Mouse (Mus musculus) forebrain, embryonic 16.5 days (tissue): ENCODE results near the gene Smg9. TPM values are rescaled to one million over a fixed set of nuclear protein-coding genes. Genes with fewer than 3 reads are reported as not detected.

Source experiments
- ATAC-seq: fragments of 200-750 bp; cut with Nextera tagmentation; 2 replicates; pipeline ENCODE4 v1.8.0; 2017; ENCODE audit warnings: mild to moderate bottlenecking, moderate library complexity
- H3K27ac ChIP-seq: fragments of 300-500 bp; sonication (generic); 2 replicates; pipeline ENCODE4 v1.5.1; 2014; ENCODE audit warnings: low read length, control low read depth
- H3K27me3 ChIP-seq: fragments of 300-500 bp; sonication (generic); replicated peaks from 2 replicates; pipeline ENCODE4 v1.6.1; 2014; ENCODE audit warnings: low read length; ENCODE audit not compliant: control insufficient read depth, insufficient read depth
- H3K36me3 ChIP-seq: fragments of 300-500 bp; sonication (generic); 2 replicates; pipeline ENCODE4 v1.6.1; 2014; ENCODE audit not compliant: control insufficient read depth, insufficient read depth
- H3K4me1 ChIP-seq: fragments of 300-500 bp; sonication (generic); replicated peaks from 2 replicates; pipeline ENCODE4 v1.6.1; 2014; ENCODE audit warnings: low read length; ENCODE audit not compliant: control insufficient read depth, insufficient read depth
- H3K4me2 ChIP-seq: fragments of 300-500 bp; sonication (generic); 2 replicates; pipeline ENCODE4 v1.6.1; 2014; ENCODE audit warnings: mild to moderate bottlenecking, low read length, control low read depth
- H3K4me3 ChIP-seq: fragments of 300-500 bp; sonication (generic); replicated peaks from 2 replicates; pipeline ENCODE4 v1.5.1; 2014; ENCODE audit warnings: mild to moderate bottlenecking, low read length, control low read depth
- H3K9ac ChIP-seq: fragments of 300-500 bp; sonication (generic); replicated peaks from 2 replicates; pipeline ENCODE4 v1.6.1; 2014; ENCODE audit warnings: low read depth, low read length, control low read depth
- H3K9me3 ChIP-seq: fragments of 300-500 bp; sonication (generic); 2 replicates; pipeline ENCODE4 v1.6.1; 2016; ENCODE audit warnings: low read length; ENCODE audit not compliant: control insufficient read depth
- WGBS: fragments of 180-500 bp; shearing (Covaris S2); extraction: QIAGEN DNeasy Blood & Tissue Kit; methylation state at CpG from one replicate; pipeline ENCODE4 v1.1.7; 2014; 5-methylcytosine and 5-hydroxymethylcytosine counted together
- polyA plus RNA-seq: library from polyadenylated mRNA; unstranded; fragments of >200 nt; fragmentation: Nextera tagmentation; extraction: Ambion mirVana; gene quantifications from 2 replicates; pipeline ENCODE4 v1.2.1, GENCODE M21; 2015

The Smg9 gene
- polyA plus RNA-seq, 1 experiment from 2014 or later = 35.2 TPM

GRCm38 (mm10) chr7:24459440-24459839, 60.0 kb downstream of the Smg9 start:
- Histone ChIP-seq H3K4me2 (no peak overlapping the region), H3K36me3 (no peaks in the 10 kb centered on the region), H3K9ac (no peak overlapping the region), H3K27me3 (peaks cover 2% of the 10 kb centered on the region; the same call in 1 of the 2 replicates), H3K4me3 (no peak overlapping the region), H3K27ac (no peak overlapping the region), H3K4me1 (peaks cover 7% of the 10 kb centered on the region; the same call in 1 of the 2 replicates), H3K9me3 (no peaks in the 10 kb centered on the region)
- no peak for ATAC-seq
- WGBS = 89% methylated on average over 5 of the region's 5 CpGs

- no peak overlapping the region for H3K4me2 ChIP-seq
- H3K4me1 ChIP-seq = peaks cover 7% of the 10 kb centered on the region; the same call in 1 of the 2 replicates
- H3K4me3 ChIP-seq = no peak overlapping the region
- peaks cover 2% of the 10 kb centered on the region; the same call in 1 of the 2 replicates for H3K27me3 ChIP-seq
- no peaks in the 10 kb centered on the region for H3K9me3 ChIP-seq
- no peak overlapping the region for H3K9ac ChIP-seq
- no peak for ATAC-seq
- no peaks in the 10 kb centered on the region for H3K36me3 ChIP-seq
- H3K27ac ChIP-seq = no peak overlapping the region
- 76% methylated on average over 3 of the region's 3 CpGs for WGBS
Measured at GRCm38 (mm10) chr7:24459843-24460242, 60.4 kb downstream of the Smg9 start.

GRCm38 (mm10) chr7:24461376-24462051, 62.1 kb downstream of the Smg9 start:
- peaks cover 2% of the 10 kb centered on the region; the same call in 1 of the 2 replicates for H3K27me3 ChIP-seq
- no peaks in the 10 kb centered on the region for H3K36me3 ChIP-seq
- no peak overlapping the region for H3K9ac ChIP-seq
- no peaks in the 10 kb centered on the region for H3K9me3 ChIP-seq
- H3K4me1 ChIP-seq = peaks cover 7% of the 10 kb centered on the region; the same call in 1 of the 2 replicates
- H3K4me3 ChIP-seq = no peak overlapping the region
- no peak for ATAC-seq
- WGBS = 67% methylated on average over 14 of the region's 14 CpGs
- H3K4me2 ChIP-seq = no peak overlapping the region
- H3K27ac ChIP-seq = no peak overlapping the region

- Histone ChIP-seq H3K27me3 (peaks cover 2% of the 10 kb centered on the region; the same call in 1 of the 2 replicates), H3K36me3 (no peaks in the 10 kb centered on the region), H3K9me3 (no peaks in the 10 kb centered on the region), H3K9ac (no peak within 1 kb of the TSS), H3K4me1 (peaks cover 7% of the 10 kb centered on the region; the same call in 1 of the 2 replicates), H3K4me2 (peak within 1 kb of the TSS; percentile 3), H3K27ac (no peak within 1 kb of the TSS), H3K4me3 (no peak within 1 kb of the TSS)
- WGBS = 12% methylated on average over 27 of the region's 27 CpGs
- no peak for ATAC-seq
Measured at GRCm38 (mm10) chr7:24462388-24463319, 63.2 kb downstream of the Smg9 start, which contains the start of gene Plaur. Gene Plaur (plus strand): TSS chr7:24462484.

DNA sequence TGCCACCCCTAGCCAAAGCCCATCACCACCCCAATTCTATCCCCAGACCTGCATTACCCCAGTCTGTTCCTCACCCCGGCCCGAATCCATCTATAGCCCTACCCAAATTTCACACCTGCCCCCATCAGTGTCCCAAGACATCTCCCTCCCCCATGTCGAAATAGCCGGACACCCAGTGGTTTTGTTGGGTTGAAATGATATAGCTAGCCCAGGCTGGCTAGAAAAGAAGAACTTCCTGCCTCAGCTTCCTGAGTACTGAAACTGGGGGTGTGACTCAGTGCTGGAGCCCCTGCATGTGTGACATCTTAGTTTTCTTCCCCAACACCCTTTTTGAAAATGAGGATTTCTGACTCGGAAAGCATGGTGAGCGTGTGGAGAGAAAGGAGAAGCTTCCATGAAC, 67.4 kb downstream of the Smg9 start:
- no peaks in the 10 kb centered on the region for H3K9me3 ChIP-seq
- H3K27me3 ChIP-seq = peaks cover 2% of the 10 kb centered on the region; the same call in 1 of the 2 replicates
- ATAC-seq = no peak
- no peaks in the 10 kb centered on the region for H3K36me3 ChIP-seq
- no peak overlapping the region for H3K4me2 ChIP-seq
- 82% methylated on average over 6 of the region's 6 CpGs for WGBS
- H3K4me1 ChIP-seq = peaks cover 7% of the 10 kb centered on the region; the same call in 1 of the 2 replicates
- no peak overlapping the region for H3K9ac ChIP-seq
- H3K27ac ChIP-seq = no peak overlapping the region
- H3K4me3 ChIP-seq = no peak overlapping the region

GRCm38 (mm10) chr7:24467886-24468285, 68.5 kb downstream of the Smg9 start:
- Histone ChIP-seq H3K9me3 (no peaks in the 10 kb centered on the region), H3K4me1 (0 out of 2 replicates have a peak, but pooled peaks cover 3% of the 10 kb centered on the region), H3K9ac (no peak overlapping the region), H3K36me3 (no peaks in the 10 kb centered on the region), H3K4me3 (no peak overlapping the region), H3K27ac (no peak overlapping the region), H3K4me2 (no peak overlapping the region), H3K27me3 (no peaks in the 10 kb centered on the region)
- 80% methylated on average over 5 of the region's 5 CpGs for WGBS
- ATAC-seq = no peak

- WGBS = 84% methylated on average over 3 of the region's 3 CpGs
Measured at GRCm38 (mm10) chr7:24469126-24469525, 69.7 kb downstream of the Smg9 start.

GRCm38 (mm10) chr7:24470356-24470755, 70.9 kb downstream of the Smg9 start:
- no peaks in the 10 kb centered on the region for H3K9me3 ChIP-seq
- WGBS = 92% methylated on average over 7 of the region's 7 CpGs
- peaks cover 4% of the 10 kb centered on the region; the same call in 1 of the 2 replicates for H3K4me1 ChIP-seq
- no peak overlapping the region for H3K4me2 ChIP-seq
- ATAC-seq = no peak
- no peak overlapping the region for H3K4me3 ChIP-seq
- H3K27ac ChIP-seq = no peak overlapping the region
- H3K9ac ChIP-seq = no peak overlapping the region
- H3K36me3 ChIP-seq = no peaks in the 10 kb centered on the region
- H3K27me3 ChIP-seq = no peaks in the 10 kb centered on the region

More at GRCm38 (mm10) chr7:24469126-24469525, 69.7 kb downstream of the Smg9 start:
- H3K9ac ChIP-seq = no peak overlapping the region
- no peaks in the 10 kb centered on the region for H3K27me3 ChIP-seq
- H3K4me1 ChIP-seq = no peaks in the 10 kb centered on the region
- ATAC-seq = no peak
- no peaks in the 10 kb centered on the region for H3K9me3 ChIP-seq
- no peak overlapping the region for H3K4me3 ChIP-seq
- no peaks in the 10 kb centered on the region for H3K36me3 ChIP-seq
- H3K27ac ChIP-seq = no peak overlapping the region
- no peak overlapping the region for H3K4me2 ChIP-seq
